Mouse (Mus musculus) urinary bladder, postnatal 10 days (tissue): ENCODE measurements at regions not wholly inside any gene's neighbourhood (a gene's known extent, or its start where the extent isn't known, plus 50 kb on each side); places are given as distances from the start of the nearest gene placed in this dataset.

Experiments
- DNase-seq: peaks from one replicate; pipeline ENCODE4 v3.0.0; 2022; ENCODE audit warnings: low spot score

GRCm38 (mm10) chr9:41220105-41220669 lies 58.7 kb upstream of the Ubash3b start:
- DNase-seq, result no peak

- DNase-seq, result no peak
Observed at GRCm38 (mm10) chr9:41218702-41219101, 57.2 kb upstream of the Ubash3b start.

GRCm38 (mm10) chr9:41216248-41216647 lies 54.8 kb upstream of the Ubash3b start:
- no peak for DNase-seq

- DNase-seq, result no peak
Observed at GRCm38 (mm10) chr9:41215026-41215425, 53.5 kb upstream of the Ubash3b start.

- no peak for DNase-seq
Observed at GRCm38 (mm10) chr9:41212943-41213529, 51.5 kb upstream of the Ubash3b start.

- no peak for DNase-seq
Observed at GRCm38 (mm10) chr9:41212303-41212901, 50.9 kb upstream of the Ubash3b start.

GRCm38 (mm10) chr9:41211865-41212302 lies 50.4 kb upstream of the Ubash3b start:
- DNase-seq, result no peak
